Mouse (Mus musculus) kidney, adult 18-20 months (tissue): Measurements from ENCODE around the gene Mcrip2.
"Not testable (repeated sequence)": the region's sequence is repeated elsewhere in the genome, so short reads cannot be mapped to it uniquely, and the experiment has no call there.

Experiments
- DNase-seq: peaks from one replicate; pipeline ENCODE4 v3.0.0; 2021

Gene Mcrip2

GRCm38 (mm10) chr17:25880196-25880910 is 11.8 kb upstream of the Mcrip2 start, which contains the start of gene Wfikkn1:
Gene Wfikkn1 (minus strand): TSS chr17:25880858.
- DNase-seq: no peak

- DNase-seq: no peak
Measured at GRCm38 (mm10) chr17:25879750-25880149, 11.2 kb upstream of the Mcrip2 start.

GRCm38 (mm10) chr17:25879261-25879660 is 10.7 kb upstream of the Mcrip2 start:
- DNase-seq: peak; percentile 75

- DNase-seq: no peak
Measured at GRCm38 (mm10) chr17:25878611-25879180, 10.1 kb upstream of the Mcrip2 start.

- DNase-seq: no peak
Measured at GRCm38 (mm10) chr17:25877741-25878610, 9.4 kb upstream of the Mcrip2 start.

- DNase-seq: no peak
Measured at GRCm38 (mm10) chr17:25877025-25877424, 8.5 kb upstream of the Mcrip2 start.

- peak; percentile 76 for DNase-seq
Measured at GRCm38 (mm10) chr17:25876347-25876915, 7.9 kb upstream of the Mcrip2 start.

GRCm38 (mm10) chr17:25875171-25876136 is 6.9 kb upstream of the Mcrip2 start:
- DNase-seq: peak; percentile 92

- peak; percentile 98 for DNase-seq
Measured at GRCm38 (mm10) chr17:25874721-25875170, 6.2 kb upstream of the Mcrip2 start, which contains the start of gene Mettl26. Gene Mettl26 (plus strand): TSS chr17:25875074.

- no peak for DNase-seq
Measured at GRCm38 (mm10) chr17:25874148-25874720, 5.7 kb upstream of the Mcrip2 start.

- no peak for DNase-seq
Measured at GRCm38 (mm10) chr17:25873405-25874147, 5.0 kb upstream of the Mcrip2 start.

GRCm38 (mm10) chr17:25872676-25873075 is 4.1 kb upstream of the Mcrip2 start:
- DNase-seq: no peak

GRCm38 (mm10) chr17:25871566-25871965 is 3.0 kb upstream of the Mcrip2 start:
- DNase-seq: not testable (repeated sequence)

GRCm38 (mm10) chr17:25869954-25870353 is 1.4 kb upstream of the Mcrip2 start:
- DNase-seq: no peak

- DNase-seq: no peak
Measured at GRCm38 (mm10) chr17:25869498-25869897, 934 bp upstream of the Mcrip2 start.

- peak; percentile 83 for DNase-seq
Measured at GRCm38 (mm10) chr17:25867836-25868600, 546 bp downstream of the Mcrip2 start.

GRCm38 (mm10) chr17:25867509-25867835 is 1.1 kb downstream of the Mcrip2 start:
- no peak for DNase-seq

- DNase-seq: no peak
Measured at GRCm38 (mm10) chr17:25866172-25866571, 2.4 kb downstream of the Mcrip2 start.

- no peak for DNase-seq
Measured at GRCm38 (mm10) chr17:25865288-25865687, 3.3 kb downstream of the Mcrip2 start.

- peak; percentile 46 for DNase-seq
Measured at GRCm38 (mm10) chr17:25864311-25864710, 4.3 kb downstream of the Mcrip2 start.
